Mouse (Mus musculus) adrenal gland, adult 2 months (tissue): ENCODE results near the gene Trpt1. TPM values are rescaled to one million over a fixed set of nuclear protein-coding genes. Genes with fewer than 3 reads are reported as not detected.

ENCODE experiments used
- DNase-seq: peaks from one replicate; pipeline ENCODE4 v3.0.0; 2021
- polyA plus RNA-seq: library from polyadenylated mRNA; depleted of rRNA; stranded (reverse); fragments of >200 nt; gene quantifications from 2 replicates; pipeline ENCODE4 v1.2.3, GENCODE M21; 2012
- total RNA-seq, 2 experiments: library from RNA; stranded (reverse); gene quantifications; 2 replicates each; pipeline ENCODE4 v1.2.3; 2021

Trpt1 gene
- total and polyA plus RNA-seq, 3 experiments = 11.5 to 20.3 (median 16.3) TPM

- peak; percentile 8 for DNase-seq
These were observed 2.7 kb upstream of the Trpt1 start for GRCm38 (mm10) chr19:6993011-6993770.

GRCm38 (mm10) chr19:6994002-6994401 is 1.9 kb upstream of the Trpt1 start:
- peak; percentile 3 for DNase-seq

GRCm38 (mm10) chr19:6994489-6994888 is 1.4 kb upstream of the Trpt1 start:
- peak; percentile 4 for DNase-seq

- peak; percentile 62 for DNase-seq
These were observed 508 bp upstream of the Trpt1 start for GRCm38 (mm10) chr19:6995255-6995991.

- DNase-seq = peak; percentile 4
These were observed 1.9 kb downstream of the Trpt1 start for GRCm38 (mm10) chr19:6997721-6998290.

- DNase-seq = no peak
These were observed 3.6 kb downstream of the Trpt1 start for GRCm38 (mm10) chr19:6999360-7000063.

GRCm38 (mm10) chr19:7006892-7007593 is 11.1 kb downstream of the Trpt1 start:
- DNase-seq = no peak

GRCm38 (mm10) chr19:7012426-7012825 is 16.5 kb downstream of the Trpt1 start:
- DNase-seq = peak; percentile 20

- DNase-seq = no peak
These were observed 18.1 kb downstream of the Trpt1 start for GRCm38 (mm10) chr19:7013984-7014383.

- no peak for DNase-seq
These were observed 18.7 kb downstream of the Trpt1 start for GRCm38 (mm10) chr19:7014481-7015135.

- no peak for DNase-seq
These were observed 21.9 kb downstream of the Trpt1 start for GRCm38 (mm10) chr19:7017541-7018457.

GRCm38 (mm10) chr19:7018546-7018945 is 22.6 kb downstream of the Trpt1 start:
- no peak for DNase-seq

- DNase-seq = peak; percentile 44
These were observed 23.3 kb downstream of the Trpt1 start, which contains the start of gene Fermt3 for GRCm38 (mm10) chr19:7019191-7019590. Gene Fermt3 (minus strand): TSS chr19:7019469.

GRCm38 (mm10) chr19:7020224-7020641 is 24.3 kb downstream of the Trpt1 start:
- DNase-seq = peak; percentile 77

- no peak for DNase-seq
These were observed 33.6 kb downstream of the Trpt1 start for GRCm38 (mm10) chr19:7029531-7029930.

- DNase-seq = no peak
These were observed 38.1 kb downstream of the Trpt1 start for GRCm38 (mm10) chr19:7034006-7034405.

- DNase-seq = peak; percentile 77
These were observed 43.3 kb downstream of the Trpt1 start for GRCm38 (mm10) chr19:7039088-7039720.

- DNase-seq = peak; percentile 100
These were observed 44.1 kb downstream of the Trpt1 start, which contains the start of gene Stip1 for GRCm38 (mm10) chr19:7039841-7040636. Gene Stip1 (minus strand): TSS chr19:7039967.
